Mouse (Mus musculus): ENCODE results near the gene Slc9a1. TPM values are rescaled to one million over a fixed set of nuclear protein-coding genes. Genes with fewer than 3 reads are reported as not detected.
A peak's percentile ranks its signal among the peaks of the same experiment; 100 is the strongest.

Gene Slc9a1
- total RNA-seq, 2 experiments from 2014 or later: 16.3 to 20.0 TPM

DNA sequence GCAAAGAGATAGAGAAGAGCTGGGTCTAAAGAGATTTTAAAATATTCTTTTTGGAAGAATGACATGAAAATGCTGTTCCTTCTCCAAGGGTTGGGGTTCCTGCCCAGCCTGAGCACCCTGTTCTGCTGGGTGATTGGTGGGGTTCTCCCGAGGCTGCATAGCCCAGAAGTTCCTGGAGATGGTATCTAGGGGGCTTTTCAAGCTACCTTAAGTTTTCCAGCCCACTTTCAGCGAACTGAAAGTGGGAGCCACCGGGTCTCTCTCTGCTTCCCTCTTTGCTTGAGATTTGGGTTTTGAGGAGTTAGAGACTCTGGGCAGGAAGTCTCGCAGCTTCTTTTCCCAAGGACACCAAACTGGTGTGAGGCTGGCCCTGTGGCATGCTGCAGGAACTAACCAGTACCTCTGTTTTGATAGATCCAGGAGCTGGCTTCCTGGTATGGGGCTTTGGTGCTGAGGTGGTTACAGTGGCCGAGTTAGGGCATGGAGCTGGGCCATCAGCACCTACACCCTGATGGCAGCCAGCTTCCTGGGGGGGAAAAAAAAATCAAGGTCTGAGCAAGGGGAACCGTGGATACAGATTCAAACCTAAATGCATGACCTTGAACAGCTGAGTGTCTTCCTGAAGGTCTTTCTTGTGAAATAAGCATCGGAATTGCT is 2.2 kb downstream of the Slc9a1 start:
- no peak for DNase-seq (ENCODE audit: low spot score)
- intact Hi-C loops (cut with DNase I): no loop called here

- DNase-seq (ENCODE audit: low spot score): no peak
- intact Hi-C loops (cut with DNase I): no loop called here
Observed at GRCm38 (mm10) chr4:133372278-133372665, 2.8 kb downstream of the Slc9a1 start.

DNA sequence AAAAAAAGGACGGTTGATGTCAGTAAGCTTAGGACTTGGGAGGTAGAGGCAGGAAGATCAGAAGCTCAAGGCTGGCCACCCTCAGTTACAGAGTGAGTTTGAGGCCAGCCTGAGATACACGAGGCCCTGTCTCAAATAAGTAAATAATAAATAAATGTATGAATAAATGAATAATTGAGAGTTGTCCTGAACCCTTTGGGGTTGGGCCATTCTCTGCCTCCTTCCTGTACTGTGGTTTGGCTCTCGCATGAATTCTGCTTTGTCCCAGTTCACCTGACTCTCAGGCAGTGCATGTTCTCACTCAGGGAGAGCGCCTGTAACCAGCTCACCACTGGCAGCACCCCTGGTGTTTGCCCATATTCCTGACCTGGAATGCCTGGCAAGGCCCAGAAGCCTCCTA is 4.5 kb downstream of the Slc9a1 start:
- DNase-seq (ENCODE audit: low spot score): no peak
- intact Hi-C loops (cut with DNase I): no loop called here

DNA sequence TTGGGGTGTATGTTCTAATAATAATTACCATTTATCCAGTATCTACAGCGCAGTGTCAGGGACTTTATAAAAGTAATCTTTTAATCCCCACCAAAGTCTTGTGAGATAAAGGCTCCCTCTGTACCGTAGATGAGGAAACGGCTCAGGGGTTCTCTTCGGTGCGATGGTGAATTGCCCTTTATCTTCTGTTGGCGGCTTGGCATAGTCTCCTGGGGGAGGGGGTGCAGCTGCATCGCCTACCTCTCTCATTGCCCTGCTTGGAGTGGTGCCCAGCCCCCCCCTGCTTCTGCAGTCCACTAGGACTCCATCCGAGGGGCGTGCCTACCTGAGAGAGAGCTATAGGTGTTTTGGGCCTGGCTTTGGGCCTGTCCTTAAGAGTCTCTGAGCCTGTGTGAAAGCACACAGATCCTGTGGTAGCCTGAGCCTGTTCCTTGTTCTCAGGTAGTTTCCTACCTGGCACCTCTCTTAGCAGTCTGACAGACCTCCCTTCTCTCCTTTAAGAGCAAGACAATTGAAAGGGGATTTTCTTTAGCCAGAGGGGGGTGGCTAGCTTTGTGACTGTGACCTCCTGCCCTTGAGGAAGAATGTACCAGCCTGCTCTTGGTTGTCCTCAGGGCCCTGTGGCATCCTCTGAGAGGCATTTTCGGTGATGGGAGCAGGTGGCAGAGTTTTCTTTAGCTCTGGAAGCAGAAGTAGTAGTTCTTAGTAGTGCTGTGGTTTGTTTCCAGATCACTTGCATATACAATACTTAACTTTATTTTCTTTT is 6.5 kb downstream of the Slc9a1 start:
- DNase-seq (ENCODE audit: low spot score): no peak
- intact Hi-C loops (cut with DNase I): no loop called here

DNA sequence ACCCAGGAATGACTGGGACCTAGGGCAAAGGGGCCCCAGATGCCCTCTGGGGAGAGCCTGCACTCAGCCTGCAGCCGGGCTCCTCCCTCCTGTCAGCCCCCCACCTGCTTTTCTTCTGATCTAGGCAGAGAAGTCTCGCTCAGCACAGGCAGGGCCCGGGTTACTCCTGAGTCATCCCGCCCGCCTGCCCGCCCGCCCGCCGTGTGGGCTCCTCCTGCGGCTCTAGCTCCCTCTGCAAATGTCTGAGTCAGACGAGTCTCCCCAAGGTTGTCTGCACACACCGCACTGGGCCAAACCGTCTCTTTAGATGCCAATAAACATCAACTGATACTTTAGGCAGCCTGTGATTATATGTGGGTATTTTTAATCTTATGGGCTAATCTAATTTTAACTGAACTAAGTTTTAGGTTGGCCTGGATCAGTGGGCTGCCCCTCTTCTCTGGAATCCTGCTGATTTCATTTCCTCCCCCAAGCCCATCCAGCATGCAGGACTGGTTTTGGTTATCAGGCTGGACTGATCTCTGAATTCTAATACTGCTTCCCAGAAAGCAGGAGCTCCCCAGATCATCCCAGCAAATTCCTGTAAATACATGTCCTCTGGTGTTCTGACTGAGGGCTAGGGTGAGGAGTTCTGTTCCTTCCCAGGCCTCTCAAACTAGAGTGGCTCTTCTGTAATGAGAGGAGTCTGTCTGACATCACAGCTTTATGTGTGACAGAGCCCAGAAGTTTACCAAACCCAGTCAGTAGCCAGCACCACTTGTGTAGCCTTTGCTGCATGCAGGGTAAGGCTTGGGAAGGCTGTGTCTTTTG is 8.9 kb downstream of the Slc9a1 start:
- intact Hi-C loops (cut with DNase I): no loop called here
- DNase-seq (ENCODE audit: low spot score): no peak

- intact Hi-C loops (cut with DNase I): no loop called here
- no peak for DNase-seq (ENCODE audit: low spot score)
Observed at GRCm38 (mm10) chr4:133379046-133379347, 9.5 kb downstream of the Slc9a1 start.

DNA sequence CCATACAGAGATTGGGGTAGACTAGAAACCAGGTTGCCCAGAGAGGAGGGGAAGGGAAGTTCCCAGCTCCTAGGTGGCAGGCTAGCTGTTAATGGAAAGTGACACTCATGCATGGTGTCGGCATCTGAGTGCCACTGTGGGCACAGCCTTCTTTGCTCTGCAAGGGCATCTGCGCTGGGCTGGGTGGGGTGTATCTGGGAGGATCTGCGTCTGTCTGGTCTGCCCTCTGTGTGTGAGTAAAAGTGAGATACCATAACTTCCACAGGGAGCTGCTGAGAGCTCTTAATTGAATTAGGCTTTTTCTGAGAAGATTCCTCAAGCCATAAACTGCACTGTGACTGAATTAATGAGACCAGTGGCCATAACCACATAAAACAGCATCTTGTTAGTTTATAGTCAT is 10.4 kb downstream of the Slc9a1 start:
- intact Hi-C loops (cut with DNase I): no loop called here
- no peak for DNase-seq (ENCODE audit: low spot score)

DNA sequence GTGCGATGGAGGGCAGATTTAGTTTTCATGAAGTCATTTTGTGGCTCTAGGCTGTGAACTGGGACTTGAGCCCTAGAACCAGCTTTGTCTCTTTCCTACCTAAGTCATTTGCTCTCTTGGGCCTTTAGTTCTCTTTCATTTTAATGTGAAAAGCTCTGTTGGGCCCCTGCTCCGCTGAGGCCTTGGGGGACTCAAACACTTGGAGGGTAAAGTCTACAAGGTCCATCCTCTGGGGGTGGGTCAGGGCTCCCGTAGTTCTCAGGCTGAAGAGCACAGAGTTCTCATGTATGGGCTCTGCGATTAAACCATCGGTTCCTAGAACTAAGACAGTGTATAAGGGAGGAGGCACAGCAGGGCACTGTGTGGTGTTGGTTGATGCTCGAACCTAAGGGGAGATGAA is 11.0 kb downstream of the Slc9a1 start:
- intact Hi-C loops (cut with DNase I): no loop called here
- DNase-seq (ENCODE audit: low spot score): no peak

- no peak for DNase-seq (ENCODE audit: low spot score)
- intact Hi-C loops (cut with DNase I): no loop called here
Observed at GRCm38 (mm10) chr4:133381141-133381540, 11.6 kb downstream of the Slc9a1 start.

- no peak for DNase-seq (ENCODE audit: low spot score)
- intact Hi-C loops (cut with DNase I): no loop called here
Observed at GRCm38 (mm10) chr4:133386061-133386797, 16.7 kb downstream of the Slc9a1 start.

- DNase-seq (ENCODE audit: low spot score): no peak
- intact Hi-C loops (cut with DNase I): no loop called here
Observed at GRCm38 (mm10) chr4:133387053-133387452, 17.5 kb downstream of the Slc9a1 start.

DNA sequence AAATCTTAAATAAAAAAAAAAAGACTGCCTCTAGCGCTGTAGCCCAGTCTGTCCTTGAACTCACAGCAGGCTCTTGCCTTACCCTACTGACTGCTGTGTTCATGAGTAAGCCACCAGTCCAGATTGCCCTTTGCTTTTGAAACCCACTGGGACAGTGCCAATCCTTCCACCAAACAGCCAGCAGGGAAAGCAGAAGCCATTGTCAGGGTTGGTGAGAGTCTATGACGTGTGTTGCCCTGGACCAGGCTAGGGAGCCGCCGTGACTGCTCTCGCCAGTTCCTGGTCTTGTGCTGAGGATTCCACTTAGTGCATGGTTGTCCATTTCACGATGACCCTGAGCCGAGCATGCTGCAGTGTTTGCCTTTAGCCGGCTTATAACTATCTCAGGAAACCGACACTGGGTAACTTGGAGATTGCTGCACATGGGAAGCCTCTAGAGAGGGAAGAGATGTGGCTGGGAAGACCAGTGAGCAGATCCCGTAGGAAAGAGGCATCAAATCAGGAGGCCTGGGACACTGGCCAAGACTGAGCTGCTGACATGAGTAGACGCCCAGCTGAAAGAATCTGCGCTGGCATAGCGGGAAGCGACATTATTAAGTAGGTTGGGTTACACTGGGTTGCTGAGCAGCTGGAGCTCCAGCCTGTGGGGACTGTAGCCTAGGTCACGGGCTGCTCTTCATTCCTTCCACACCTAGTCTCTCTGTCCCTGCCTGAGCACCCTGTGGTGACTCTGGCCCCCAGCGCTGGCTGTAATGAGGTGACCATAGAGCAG is 19.5 kb downstream of the Slc9a1 start:
- peak; percentile 45 for DNase-seq (ENCODE audit: low spot score)
- intact Hi-C loops (cut with DNase I): no loop called here

GRCm38 (mm10) chr4:133390042-133390441 is 20.5 kb downstream of the Slc9a1 start:
- intact Hi-C loops (cut with DNase I): no loop called here
- DNase-seq (ENCODE audit: low spot score): no peak

DNA sequence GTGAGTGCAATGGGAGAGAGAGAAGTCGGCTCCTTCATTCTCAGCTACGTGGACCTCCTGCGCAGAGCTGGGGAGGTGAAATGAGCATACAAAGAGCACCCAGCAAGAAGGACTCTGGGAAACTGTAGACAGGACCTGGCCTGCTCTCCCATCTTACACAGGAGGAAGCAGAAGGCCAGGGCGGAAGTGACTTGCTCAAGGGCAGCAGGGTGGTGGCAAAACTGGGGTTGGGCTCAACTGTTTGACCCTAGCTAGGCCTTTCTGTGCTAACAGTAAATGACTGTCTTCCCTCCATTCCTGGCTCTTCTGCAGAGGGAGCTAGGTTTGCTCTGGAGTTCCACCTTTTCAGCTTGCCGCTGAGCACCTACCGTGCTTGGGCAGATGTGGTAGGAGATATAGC is 21.1 kb downstream of the Slc9a1 start:
- intact Hi-C loops (cut with DNase I): no loop called here
- DNase-seq (ENCODE audit: low spot score): no peak

DNA sequence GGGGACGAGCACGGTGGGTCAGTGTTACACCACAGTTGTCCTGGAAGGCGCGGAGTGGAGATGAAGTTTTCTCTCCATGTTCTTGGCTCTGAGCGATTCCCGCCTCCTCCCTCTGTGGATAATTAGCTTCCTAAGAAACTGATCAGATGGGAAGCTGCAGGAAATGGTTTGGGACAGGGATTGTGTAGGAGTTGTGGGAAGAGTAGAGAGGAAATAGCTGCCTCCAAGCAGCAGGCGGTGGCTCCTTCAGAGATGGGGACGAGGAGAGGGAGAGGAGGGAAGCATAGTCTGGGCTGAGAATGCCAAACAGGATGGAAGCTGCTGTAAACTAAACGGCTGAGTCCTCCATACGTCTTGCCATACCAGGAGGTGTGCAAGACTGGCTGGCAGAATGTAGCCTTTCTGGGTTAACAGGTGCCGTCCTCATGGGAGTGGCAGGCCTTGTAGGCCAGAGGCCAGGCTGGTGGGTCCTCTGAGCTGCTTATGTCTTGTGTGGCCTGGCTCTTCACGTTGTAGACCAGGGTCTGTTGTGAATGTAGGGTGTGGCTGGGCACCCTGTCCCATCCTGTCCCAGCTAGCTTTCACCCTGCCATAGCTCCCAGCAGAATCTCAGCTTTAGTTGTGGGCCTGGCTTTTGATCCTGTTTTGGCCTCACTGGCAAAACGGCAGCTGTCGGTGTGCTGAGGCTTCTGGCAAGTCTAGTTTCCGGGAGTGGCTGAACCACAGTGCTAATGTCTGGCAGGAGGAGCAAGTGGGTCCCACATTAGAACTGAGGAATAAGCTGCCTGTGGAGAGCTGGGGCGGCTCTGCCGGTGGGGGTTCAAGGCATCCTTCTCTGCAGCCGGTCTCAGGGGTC is 21.9 kb downstream of the Slc9a1 start:
- intact Hi-C loops (cut with DNase I): no loop called here
- DNase-seq (ENCODE audit: low spot score): no peak

DNA sequence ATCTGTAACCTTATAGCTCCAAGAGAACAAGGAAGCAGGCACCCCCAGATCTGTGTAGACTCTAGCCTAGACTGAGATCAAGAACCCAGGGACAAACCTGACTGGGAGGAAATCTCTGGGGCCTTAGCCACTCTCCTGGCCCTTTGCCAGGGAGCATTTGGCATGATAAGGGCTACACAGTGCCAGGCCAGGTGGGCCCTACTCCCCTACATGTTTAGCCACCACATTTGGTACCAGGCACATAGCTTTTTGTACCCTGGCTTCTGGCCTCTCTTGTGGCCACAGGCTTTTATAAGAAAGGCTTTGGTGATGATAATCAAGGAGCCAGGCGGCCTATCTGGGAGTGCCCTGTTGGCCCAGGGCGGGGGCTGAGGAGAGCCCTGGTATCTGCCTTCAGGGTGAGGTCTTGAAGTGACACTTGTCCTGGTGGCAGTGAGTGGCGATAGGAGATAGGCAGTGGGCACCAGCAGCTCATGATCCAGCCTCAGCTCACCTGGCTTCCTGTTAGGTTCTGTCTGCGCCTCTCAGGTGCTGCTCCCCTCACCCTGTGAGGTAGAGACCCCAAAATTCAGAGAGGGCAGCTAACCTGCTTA is 25.6 kb downstream of the Slc9a1 start:
- DNase-seq (ENCODE audit: low spot score): no peak
- intact Hi-C loops (cut with DNase I): no loop called here

- intact Hi-C loops (cut with DNase I): no loop called here
- DNase-seq (ENCODE audit: low spot score): no peak
Observed at GRCm38 (mm10) chr4:133396079-133396478, 26.6 kb downstream of the Slc9a1 start.

GRCm38 (mm10) chr4:133397299-133397698 is 27.8 kb downstream of the Slc9a1 start:
- intact Hi-C loops (cut with DNase I): no loop called here
- no peak for DNase-seq (ENCODE audit: low spot score)
